Mouse (Mus musculus) C2C12 (cell line): Measurements from ENCODE around the gene Nek4.

Experiments
- CTCF ChIP-seq: IDR thresholded peaks from one replicate; pipeline ENCODE4 v1.5.1; 2011; ENCODE audit not compliant: control insufficient read depth, insufficient read depth, insufficient read length
- USF1 ChIP-seq: IDR thresholded peaks from one replicate; pipeline ENCODE4 v1.6.1; 2011; ENCODE audit warnings: low read depth, mild to moderate bottlenecking, control low read depth, moderate library complexity

GRCm38 (mm10) chr14:31006779-31007178, 55.6 kb downstream of the Nek4 start:
- TF ChIP-seq CTCF (no peak), USF1 (no peak)
